Mouse (Mus musculus) leukemia stem cell, adult 10-12 weeks (primary cell): ENCODE measurements around the gene Rab11b. TPM values are rescaled to one million over a fixed set of nuclear protein-coding genes. Genes with fewer than 3 reads are reported as not detected.

Source experiments
- polyA plus RNA-seq: library from polyadenylated mRNA; stranded (reverse); fragments of >175 nt; gene quantifications from 2 replicates; pipeline ENCODE4 v1.2.3, GENCODE M21; 2012; ENCODE audit warnings: low replicate concordance

The Rab11b gene
- polyA plus RNA-seq, result 96.5 and 233 TPM in 2 replicates

GRCm38 (mm10) chr17:33760255-33761165 lies at the start of gene Rab11b:
TSS of gene Rab11b (minus strand) at chr17:33760530.

DNA sequence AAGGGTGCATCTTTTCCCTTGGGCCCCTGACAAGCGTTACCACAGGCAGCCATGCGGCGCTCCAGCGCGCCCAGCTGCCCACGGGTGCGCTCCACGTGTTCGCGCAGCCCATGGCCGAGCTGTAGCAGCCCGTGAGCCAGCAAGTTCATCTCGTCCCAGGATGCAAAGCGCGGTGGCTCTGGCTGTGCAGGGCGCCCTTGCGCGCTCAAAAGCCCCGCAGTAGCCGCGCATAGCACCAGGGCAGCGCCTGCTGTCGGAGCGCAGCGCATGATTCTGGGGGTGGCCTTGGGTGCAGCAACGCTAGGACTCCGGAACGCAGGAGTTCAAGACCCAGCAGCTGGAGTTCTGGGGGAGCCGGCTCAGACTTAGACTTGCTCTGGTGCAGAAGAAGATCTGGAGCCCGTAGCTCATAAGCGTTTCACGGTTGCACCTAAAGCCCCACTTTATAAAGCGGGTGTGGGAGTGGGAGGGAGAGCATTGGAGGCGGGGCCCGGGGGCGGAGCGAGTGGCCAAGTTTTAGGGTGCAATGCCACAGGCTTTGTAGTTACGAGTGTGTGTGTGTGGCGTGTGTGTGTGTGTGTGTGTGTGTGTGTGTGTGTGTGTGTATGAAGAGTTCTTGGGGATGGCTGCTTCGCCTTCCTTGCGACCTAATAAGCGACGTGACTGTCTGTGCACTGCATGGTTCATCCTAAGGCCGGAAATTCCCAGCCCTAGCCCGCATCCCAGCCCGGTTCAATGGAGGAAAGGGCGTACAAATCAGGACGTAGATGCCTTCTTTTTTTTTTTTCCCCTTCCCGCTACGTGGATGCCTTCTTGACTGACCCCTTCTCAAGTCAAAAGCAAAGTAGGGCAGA lies 21.0 kb upstream of the Rab11b start, which contains the start of gene Angptl4:
Gene Angptl4 (minus strand): TSS at position 707 of the 854 bp plus-strand sequence.

DNA sequence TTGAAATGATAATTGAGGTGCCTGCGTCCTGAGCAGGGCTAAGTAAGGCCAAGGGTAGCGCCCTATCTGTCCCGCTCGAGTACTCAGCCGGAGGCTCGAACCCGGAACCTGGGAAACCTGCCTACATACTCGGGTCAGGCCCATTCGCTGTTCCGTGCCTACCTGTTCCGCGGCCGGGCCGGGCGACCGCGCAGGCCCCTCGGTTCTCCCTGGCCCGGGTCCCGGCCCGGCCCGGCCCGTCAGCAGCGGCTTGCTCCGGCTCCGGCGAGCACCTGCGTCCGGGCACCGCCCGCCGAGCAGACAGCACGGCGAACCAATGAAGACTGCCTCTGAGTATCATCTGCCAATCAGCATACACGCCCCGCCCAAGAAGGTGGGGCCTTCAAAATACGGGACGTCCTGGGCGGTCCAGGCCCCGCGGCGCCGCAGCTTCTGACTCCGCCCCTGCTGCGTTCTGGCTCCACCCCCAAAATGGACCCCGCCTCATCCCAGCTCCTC lies 41.9 kb downstream of the Rab11b start, which contains the start of gene March2:
Gene March2 (minus strand): TSS at position 287 of the 498 bp plus-strand sequence.

Other genes starting within 250 kb of the Rab11b start
- 15.1 and 18.9 TPM in 2 replicates for gene Adamts10, start 236.3 kb downstream of the Rab11b start, polyA plus RNA-seq
- gene Myo1f, start 204.8 kb downstream of the Rab11b start, polyA plus RNA-seq, result 6.2 and 6.8 TPM in 2 replicates
- gene Zfp414, start 131.4 kb downstream of the Rab11b start, polyA plus RNA-seq, result 89.6 and 130 TPM in 2 replicates
- 0.98 TPM in 1 of 2 replicates, not detected in the other for gene Pram1, start 122.5 kb downstream of the Rab11b start, polyA plus RNA-seq
- gene Hnrnpm, start 73.7 kb downstream of the Rab11b start, polyA plus RNA-seq, result 235 and 638 TPM in 2 replicates
- 32.8 and 113 TPM in 2 replicates for gene March2, start 41.9 kb downstream of the Rab11b start, polyA plus RNA-seq
- 3.9 and 15.1 TPM in 2 replicates for gene Angptl4, start 21.3 kb upstream of the Rab11b start, polyA plus RNA-seq
- gene Kank3, start 50.0 kb upstream of the Rab11b start, polyA plus RNA-seq, result 2.1 and 3.0 TPM in 2 replicates
- 128 and 1,150 TPM in 2 replicates for gene Rps28, start 64.0 kb upstream of the Rab11b start, polyA plus RNA-seq
- gene Ndufa7, start 64.0 kb upstream of the Rab11b start, polyA plus RNA-seq, result 623 and 660 TPM in 2 replicates
- gene Cd320, start 82.6 kb upstream of the Rab11b start, polyA plus RNA-seq, result 29.9 and 33.2 TPM in 2 replicates
- not detected in 2 replicates for gene Gm7029, start 113.3 kb upstream of the Rab11b start, polyA plus RNA-seq
- gene Kifc1, start 130.1 kb upstream of the Rab11b start, polyA plus RNA-seq, result 74.4 and 87.4 TPM in 2 replicates
- gene Platr17, start 144.6 kb upstream of the Rab11b start, polyA plus RNA-seq, result not detected in 2 replicates
- 28.6 and 32.1 TPM in 2 replicates for gene Daxx, start 148.9 kb upstream of the Rab11b start, polyA plus RNA-seq
- 473 and 728 TPM in 2 replicates for gene Tapbp, start 155.4 kb upstream of the Rab11b start, polyA plus RNA-seq
- 60.2 and 119 TPM in 2 replicates for gene Zbtb22, start 155.4 kb upstream of the Rab11b start, polyA plus RNA-seq
- gene Rgl2, start 169.0 kb upstream of the Rab11b start, polyA plus RNA-seq, result 141 and 230 TPM in 2 replicates
- 74.5 and 89.8 TPM in 2 replicates for gene Pfdn6, start 179.8 kb upstream of the Rab11b start, polyA plus RNA-seq
- 94.9 and 266 TPM in 2 replicates for gene Wdr46, start 180.1 kb upstream of the Rab11b start, polyA plus RNA-seq
- 16.7 and 18.6 TPM in 2 replicates for gene B3galt4, start 191.0 kb upstream of the Rab11b start, polyA plus RNA-seq
- gene Vps52, start 195.3 kb upstream of the Rab11b start, polyA plus RNA-seq, result 51.6 and 65.2 TPM in 2 replicates
- gene Rps18, start 195.5 kb upstream of the Rab11b start, polyA plus RNA-seq, result 29.1 and 64.5 TPM in 2 replicates
- 253 and 752 TPM in 2 replicates for gene H2-K1, start 239.8 kb upstream of the Rab11b start, polyA plus RNA-seq